Mouse (Mus musculus) heart, adult 2 months (tissue): ENCODE data around the gene Vps54.

Experiments
- CTCF ChIP-seq: fragments of 200-600 bp; IDR thresholded peaks from 2 replicates; pipeline ENCODE4 v1.8.1; 2022; ENCODE audit warnings: antibody characterized with exemption, mild to moderate bottlenecking, moderate library complexity
- POLR2A ChIP-seq: fragments of 200-500 bp; IDR thresholded peaks from 2 replicates; pipeline ENCODE4 v1.6.1; 2011; ENCODE audit warnings: mild to moderate bottlenecking, low read depth, low read length, control low read depth; ENCODE audit not compliant: insufficient read depth

DNA sequence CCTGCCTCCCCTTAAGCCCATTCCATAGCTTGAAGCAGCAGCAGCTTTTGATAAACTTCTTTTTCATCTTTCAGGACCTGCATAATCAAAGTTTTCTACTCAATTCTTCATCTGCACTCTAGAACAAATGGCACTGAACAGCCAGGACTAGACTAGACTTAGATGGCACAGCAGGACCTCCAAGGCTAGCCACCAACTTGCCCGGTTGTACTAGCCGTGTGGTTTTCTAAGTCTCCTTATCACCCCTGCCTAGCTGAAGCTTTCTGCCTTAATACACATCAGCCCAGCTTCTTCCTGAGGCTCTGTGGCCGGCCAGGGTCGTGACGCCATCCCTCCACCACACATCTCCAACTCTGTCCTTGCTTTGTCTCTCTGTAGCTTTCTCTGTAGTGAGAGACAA, 89.1 kb downstream of the Vps54 start:
- TF ChIP-seq POLR2A (no peak), CTCF (no peak)
